Mouse (Mus musculus) erythroblast, embryonic 14.5 days (primary cell): Measurements from ENCODE around the gene Ddr1. TPM values are rescaled to one million over a fixed set of nuclear protein-coding genes. Genes with fewer than 3 reads are reported as not detected.

Experiments used
- H3K27me3 ChIP-seq: 2 replicates; pipeline ENCODE4 v1.6.1; 2012; ENCODE audit warnings: inconsistent platforms; ENCODE audit not compliant: control insufficient read depth
- H3K36me3 ChIP-seq: 2 replicates; pipeline ENCODE4 v1.6.1; 2012; ENCODE audit warnings: mild to moderate bottlenecking, inconsistent platforms; ENCODE audit not compliant: control insufficient read depth
- H3K4me1 ChIP-seq: 2 replicates; pipeline ENCODE4 v1.6.1; 2012; ENCODE audit warnings: inconsistent platforms; ENCODE audit not compliant: control insufficient read depth
- H3K4me3 ChIP-seq: replicated peaks from 2 replicates; pipeline ENCODE3; 2012; ENCODE audit warnings: moderate library complexity, mild to moderate bottlenecking, inconsistent platforms
- H3K9me3 ChIP-seq: 2 replicates; pipeline ENCODE4 v1.6.1; 2012; ENCODE audit warnings: low read length, inconsistent platforms, mixed read lengths; ENCODE audit not compliant: control insufficient read depth
- GATA1 ChIP-seq: IDR thresholded peaks from 2 replicates; pipeline ENCODE4 v1.6.1; 2012; ENCODE audit warnings: low read length, inconsistent platforms, mixed read lengths
- TAL1 ChIP-seq: IDR thresholded peaks from 3 replicates; pipeline ENCODE4 v1.6.1; 2012; ENCODE audit warnings: low read length, inconsistent platforms, mixed read lengths
- polyA plus RNA-seq: library from polyadenylated mRNA; stranded (reverse); fragments of >175 nt; gene quantifications from 2 replicates; pipeline ENCODE4 v1.2.3, GENCODE M21; 2012

Ddr1 gene
- polyA plus RNA-seq = not detected in 2 replicates

GRCm38 (mm10) chr17:35704621-35705464, at the start of gene Ddr1:
Gene Ddr1 (minus strand): TSS chr17:35704621.
- Histone ChIP-seq H3K27me3 (peaks cover 55% of the 10 kb centered on the region), H3K36me3 (no peaks in the 10 kb centered on the region), H3K4me3 (no peak within 1 kb of the TSS), H3K9me3 (no peaks in the 10 kb centered on the region; the same call in 1 of the 2 replicates), H3K4me1 (peaks cover 11% of the 10 kb centered on the region)
- no peak for TF ChIP-seq GATA1
- no peak for TF ChIP-seq TAL1

- Histone ChIP-seq H3K9me3 (no peaks in the 10 kb centered on the region; the same call in 1 of the 2 replicates), H3K4me1 (peaks cover 75% of the 10 kb centered on the region), H3K4me3 (no peak overlapping the region), H3K27me3 (peaks cover 7% of the 10 kb centered on the region), H3K36me3 (no peaks in the 10 kb centered on the region)
- no peak for TF ChIP-seq GATA1
- TF ChIP-seq TAL1 = no peak
Measured at GRCm38 (mm10) chr17:35753668-35754067, 49.2 kb upstream of the Ddr1 start.

- TF ChIP-seq GATA1 (no peak), TAL1 (no peak)
- Histone ChIP-seq H3K4me1 (peaks cover 66% of the 10 kb centered on the region), H3K4me3 (no peak overlapping the region), H3K27me3 (peaks cover 7% of the 10 kb centered on the region), H3K36me3 (no peaks in the 10 kb centered on the region), H3K9me3 (no peaks in the 10 kb centered on the region; the same call in 1 of the 2 replicates)
Measured at GRCm38 (mm10) chr17:35752221-35752811, 47.9 kb upstream of the Ddr1 start.

- H3K4me1 ChIP-seq = peaks cover 50% of the 10 kb centered on the region
Measured at GRCm38 (mm10) chr17:35749685-35750084, 45.3 kb upstream of the Ddr1 start.

GRCm38 (mm10) chr17:35744361-35744760, 39.9 kb upstream of the Ddr1 start:
- Histone ChIP-seq H3K36me3 (peaks cover 8% of the 10 kb centered on the region), H3K9me3 (0 out of 2 replicates have a peak, but pooled peaks cover 3% of the 10 kb centered on the region), H3K4me1 (peaks cover 70% of the 10 kb centered on the region), H3K4me3 (no peak overlapping the region), H3K27me3 (peaks cover under 1% of the 10 kb centered on the region; the same call in 1 of the 2 replicates)
- TF ChIP-seq GATA1 (no peak), TAL1 (no peak)

More at GRCm38 (mm10) chr17:35749685-35750084, 45.3 kb upstream of the Ddr1 start:
- H3K36me3 ChIP-seq = no peaks in the 10 kb centered on the region; the same call in 1 of the 2 replicates
- H3K27me3 ChIP-seq = peaks cover 7% of the 10 kb centered on the region
- no peak for TF ChIP-seq GATA1
- TF ChIP-seq TAL1 = no peak
- 0 out of 2 replicates have a peak, but pooled peaks cover 3% of the 10 kb centered on the region for H3K9me3 ChIP-seq
- H3K4me3 ChIP-seq = no peak overlapping the region

- H3K4me1 ChIP-seq = peaks cover 73% of the 10 kb centered on the region
- 0 out of 2 replicates have a peak, but pooled peaks cover 3% of the 10 kb centered on the region for H3K9me3 ChIP-seq
- H3K36me3 ChIP-seq = peaks cover 8% of the 10 kb centered on the region
- H3K4me3 ChIP-seq = peak overlapping the region; percentile 36
- H3K27me3 ChIP-seq = peaks cover 4% of the 10 kb centered on the region; the same call in 1 of the 2 replicates
- TF ChIP-seq TAL1 (peak; percentile 92), GATA1 (peak; percentile 87)
Measured at GRCm38 (mm10) chr17:35742948-35743347, 38.5 kb upstream of the Ddr1 start.

- peaks cover 79% of the 10 kb centered on the region for H3K4me1 ChIP-seq
- H3K27me3 ChIP-seq = peaks cover 4% of the 10 kb centered on the region; the same call in 1 of the 2 replicates
- H3K9me3 ChIP-seq = 0 out of 2 replicates have a peak, but pooled peaks cover 3% of the 10 kb centered on the region
- peaks cover 8% of the 10 kb centered on the region for H3K36me3 ChIP-seq
- peak overlapping the region; percentile 39 for H3K4me3 ChIP-seq
- TF ChIP-seq TAL1 (peak; percentile 97), GATA1 (peak; percentile 94)
Measured at GRCm38 (mm10) chr17:35741589-35742226, 37.3 kb upstream of the Ddr1 start.

GRCm38 (mm10) chr17:35740276-35740880, 36.0 kb upstream of the Ddr1 start:
- H3K4me1 ChIP-seq = peaks cover 88% of the 10 kb centered on the region
- no peak overlapping the region for H3K4me3 ChIP-seq
- TF ChIP-seq TAL1 (no peak), GATA1 (no peak)
- peaks cover 6% of the 10 kb centered on the region; the same call in 1 of the 2 replicates for H3K27me3 ChIP-seq
- H3K36me3 ChIP-seq = peaks cover 8% of the 10 kb centered on the region
- no peaks in the 10 kb centered on the region for H3K9me3 ChIP-seq
